Mouse (Mus musculus) Patski (cell line): ENCODE data around the gene Megf6. TPM values are rescaled to one million over a fixed set of nuclear protein-coding genes. Genes with fewer than 3 reads are reported as not detected.
A peak's percentile ranks its signal among the peaks of the same experiment; 100 is the strongest.

ENCODE experiments used
- ATAC-seq: fragments of 100-300 bp; one replicate; pipeline ENCODE4 v1.8.0; 2021
- CTCF ChIA-PET: fragments of 350-600 bp; sonication (Branson Sonifier 250); formaldehyde crosslinking; loops from one replicate; lab custom pipeline; 2022; ENCODE audit warnings: inconsistent platforms; lab: Charles Lee
- POLR2A ChIA-PET: fragments of 350-600 bp; sonication (Branson Sonifier 250); formaldehyde crosslinking; loops from one replicate; lab custom pipeline; 2022; ENCODE audit warnings: antibody characterized with exemption, inconsistent platforms; lab: Charles Lee
- DNase-seq: peaks from one replicate; pipeline ENCODE4 v3.0.0-alpha.2; 2011; ENCODE audit warnings: low read depth, low spot score
- H3K27me3 ChIP-seq: fragments of 371-371 bp; one replicate; pipeline ENCODE4 v1.5.1; 2021
- CTCF ChIP-seq: fragments of 100-300 bp; IDR thresholded peaks from one replicate; pipeline ENCODE4 v1.5.1; 2021
- in situ Hi-C: fragments of 300-500 bp; cut with MboI; formaldehyde crosslinking; loops from 3 replicates; pipeline ENCODE4 v1.11.1; 2018; ENCODE audit warnings: low pct_unique_long_range_greater_than_20kb, mixed read lengths
- polyA plus RNA-seq: library from polyadenylated mRNA; unstranded; gene quantifications from one replicate; pipeline ENCODE4 v1.2.3, GENCODE M21; 2021

Gene Megf6
- polyA plus RNA-seq, 1 experiment from 2014 or later, result 2.0 TPM

DNA sequence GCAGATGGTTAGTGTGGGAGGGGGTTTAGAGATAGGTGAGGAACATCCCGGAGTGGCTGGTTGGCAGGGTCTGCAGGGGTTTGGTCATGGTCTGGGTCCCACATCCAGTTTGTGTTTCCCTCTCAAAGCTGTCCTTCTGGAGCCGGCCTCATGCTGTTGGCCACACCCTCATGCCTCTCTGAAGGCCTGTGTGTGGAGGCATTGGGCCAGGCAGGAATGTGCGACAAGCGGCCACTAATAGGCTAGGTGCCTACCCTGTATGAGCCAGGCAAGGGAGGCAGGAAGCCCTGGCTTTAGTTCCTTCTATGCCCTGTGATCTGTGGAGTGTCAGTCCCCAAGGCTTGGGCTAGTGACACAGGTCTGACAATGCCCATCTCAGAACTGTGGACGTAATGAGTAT lies 14.5 kb downstream of the Megf6 start:
- DNase-seq (no peak), ATAC-seq (no peak)
- no peaks in the 10 kb centered on the region for H3K27me3 ChIP-seq
- POLR2A ChIA-PET, result no interaction called here
- no peak for TF ChIP-seq CTCF
- CTCF ChIA-PET, result interaction anchor here (1.2 kb wide), 1 partner anchor 17 kb away, joined by 5 read pairs; no protein-coding TSS in a partner anchor
- in situ Hi-C loops, result no loop called here

DNA sequence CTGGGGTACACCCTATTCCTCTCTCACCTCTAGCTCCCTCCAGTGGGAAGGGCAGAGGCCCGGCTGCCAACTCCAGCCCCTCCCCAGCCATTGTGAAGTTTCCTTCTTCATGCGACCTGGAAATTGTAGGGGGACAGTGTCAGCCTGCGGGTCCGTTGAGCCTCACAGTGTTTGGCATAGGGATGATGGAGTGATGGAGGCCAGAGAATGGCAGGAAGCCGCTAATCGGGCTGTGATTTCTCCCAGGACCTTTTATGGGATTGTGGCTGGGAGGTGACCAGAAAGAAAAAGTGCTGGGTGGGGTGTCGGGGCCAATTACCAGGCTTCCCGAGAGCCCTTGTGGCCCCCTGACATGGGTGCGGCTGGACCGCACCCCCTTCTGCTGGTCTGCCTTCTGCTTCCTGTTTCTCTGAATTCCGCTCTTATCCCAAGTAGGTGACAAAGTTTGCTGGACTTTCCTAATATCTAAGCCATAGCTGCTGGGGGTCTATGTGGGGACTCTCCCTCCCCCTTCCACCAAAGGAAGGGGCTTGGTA lies 15.5 kb downstream of the Megf6 start:
- ChIA-PET POLR2A (no interaction called here), CTCF (interaction anchor here (1.2 kb wide), 1 partner anchor 16 kb away, joined by 5 read pairs; no protein-coding TSS in a partner anchor)
- TF ChIP-seq CTCF, result no peak
- no peaks in the 10 kb centered on the region for H3K27me3 ChIP-seq
- in situ Hi-C loops, result no loop called here
- DNase-seq, result no peak
- ATAC-seq, result no peak

DNA sequence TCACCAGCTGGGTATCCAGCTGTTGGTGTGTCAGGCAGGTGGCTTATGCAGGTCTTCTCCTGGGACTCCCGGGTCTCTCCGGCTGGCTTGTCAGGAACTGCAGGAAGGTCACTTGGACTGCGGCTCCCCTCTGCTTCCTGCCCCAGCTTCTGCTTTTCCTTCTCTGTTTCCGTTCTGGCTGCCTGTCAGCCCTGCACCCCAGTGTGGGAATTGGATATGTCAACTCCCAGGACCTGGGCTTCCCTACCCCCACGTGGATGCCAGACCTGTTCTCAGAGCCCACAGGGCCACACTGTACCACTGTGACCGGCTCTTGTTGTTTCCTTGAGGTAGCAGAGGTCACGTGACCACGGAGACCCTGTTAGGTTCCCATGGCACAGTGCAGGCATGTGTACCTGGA lies 18.4 kb downstream of the Megf6 start:
- no peaks in the 10 kb centered on the region for H3K27me3 ChIP-seq
- ATAC-seq (no peak), DNase-seq (no peak)
- CTCF ChIA-PET, result no interaction called here
- in situ Hi-C loops, result no loop called here
- POLR2A ChIA-PET, result no interaction called here
- TF ChIP-seq CTCF, result no peak

DNA sequence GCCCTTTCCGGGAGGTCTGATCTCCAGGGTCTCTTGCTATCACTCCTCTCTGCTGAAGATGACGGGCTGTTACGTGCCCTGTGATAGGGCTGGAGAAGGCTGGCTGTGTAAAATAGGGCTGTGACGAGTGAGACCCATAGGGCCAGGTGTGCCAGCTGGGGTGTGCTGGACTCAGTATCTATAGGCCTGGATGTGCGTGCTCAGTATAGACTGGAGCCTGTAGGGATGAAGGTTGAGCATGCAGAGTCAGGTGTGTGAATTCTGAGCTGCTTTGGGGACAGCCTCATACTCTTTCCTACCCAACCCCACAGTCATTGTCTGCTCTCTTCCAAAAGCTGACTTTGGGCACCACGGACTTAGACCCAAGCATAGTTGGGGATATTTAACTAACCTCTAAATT lies 27.4 kb downstream of the Megf6 start:
- CTCF ChIA-PET, result no interaction called here
- DNase-seq, result no peak
- TF ChIP-seq CTCF, result no peak
- ATAC-seq, result no peak
- in situ Hi-C loops, result no loop called here
- no peaks in the 10 kb centered on the region for H3K27me3 ChIP-seq
- POLR2A ChIA-PET, result no interaction called here

DNA sequence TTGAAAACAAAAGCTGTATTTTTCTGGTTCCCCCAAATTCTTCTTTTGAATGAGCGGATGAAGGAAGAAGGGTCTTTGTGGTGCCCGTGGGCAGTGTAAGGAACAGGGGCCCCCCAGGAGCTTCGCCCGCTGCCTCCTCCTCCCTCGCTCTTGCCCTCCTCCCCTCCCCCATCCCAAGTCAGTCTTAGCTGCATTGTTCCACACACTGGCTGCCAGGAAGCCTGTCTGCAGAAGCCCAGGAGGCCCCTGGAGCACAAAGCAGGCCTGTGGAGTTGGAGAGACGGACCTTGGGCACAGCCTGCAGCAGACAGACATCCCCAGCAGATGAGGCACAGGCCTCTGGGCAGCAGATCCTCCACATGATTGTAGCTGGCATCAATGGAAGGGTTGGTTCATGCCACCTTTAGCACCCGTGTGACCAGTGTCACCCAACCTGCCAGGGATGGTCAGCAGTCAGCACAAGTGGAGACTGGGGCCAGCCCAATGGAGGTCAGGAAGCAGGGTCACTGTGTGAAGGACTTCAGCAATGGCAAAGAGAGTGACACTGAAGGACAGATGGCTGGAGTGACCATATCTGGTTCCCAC lies 27.9 kb downstream of the Megf6 start:
- no peak for DNase-seq
- in situ Hi-C loops, result no loop called here
- POLR2A ChIA-PET, result no interaction called here
- no peaks in the 10 kb centered on the region for H3K27me3 ChIP-seq
- no peak for TF ChIP-seq CTCF
- ATAC-seq, result no peak
- CTCF ChIA-PET, result no interaction called here

DNA sequence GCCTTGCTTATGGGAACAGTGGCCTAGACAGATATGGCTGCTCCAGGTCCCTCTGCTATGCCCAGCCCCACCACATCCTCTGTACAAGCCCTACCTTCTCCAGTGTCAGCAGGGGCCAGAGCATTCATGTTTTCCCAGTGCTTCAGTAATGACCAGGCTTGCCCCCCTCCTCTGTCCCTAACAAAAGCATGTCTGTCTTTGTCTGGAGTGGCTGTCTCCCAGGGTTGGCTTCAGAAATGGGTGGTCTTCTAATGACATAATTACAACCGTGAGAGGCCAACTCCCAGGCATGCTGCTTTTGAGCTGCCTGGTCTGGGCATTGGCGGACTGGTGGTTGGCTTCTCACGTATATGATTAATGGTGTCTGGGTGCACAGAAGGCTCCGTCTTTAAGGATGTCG lies 31.0 kb downstream of the Megf6 start:
- ChIA-PET CTCF (interaction anchor here (1.6 kb wide), 1 partner anchor 16 kb away, joined by 5 read pairs; no protein-coding TSS in a partner anchor), POLR2A (no interaction called here)
- no peak for TF ChIP-seq CTCF
- no peak for ATAC-seq
- no peak for DNase-seq
- in situ Hi-C loops, result no loop called here
- H3K27me3 ChIP-seq, result no peaks in the 10 kb centered on the region

DNA sequence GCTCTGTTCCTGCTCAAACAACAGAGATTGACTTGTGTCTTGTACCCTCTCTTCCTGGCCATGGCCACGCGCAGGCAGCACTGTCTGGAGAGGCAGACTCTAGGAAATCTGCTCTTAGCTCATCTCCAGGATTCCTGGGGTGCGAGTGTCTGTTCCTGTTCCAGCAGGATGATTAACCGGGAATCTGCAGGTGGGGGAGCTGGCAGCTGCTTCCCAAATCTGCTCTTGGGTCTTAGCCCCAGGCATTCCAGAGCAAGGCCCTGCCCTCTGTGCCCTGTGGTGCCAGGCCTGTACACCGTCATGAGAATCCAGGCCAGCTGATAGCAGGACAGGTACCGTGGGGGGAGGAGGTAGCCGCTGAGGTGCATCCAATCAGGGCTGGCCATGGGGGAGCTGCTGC lies 34.0 kb downstream of the Megf6 start:
- no peak for TF ChIP-seq CTCF
- peak; percentile 36 for ATAC-seq
- CTCF ChIA-PET, result interaction anchor here (1.1 to 3.6 kb wide), 2 partner anchors 37 to 43 kb away, joined by 3 to 22 read pairs; no protein-coding TSS in a partner anchor

DNA sequence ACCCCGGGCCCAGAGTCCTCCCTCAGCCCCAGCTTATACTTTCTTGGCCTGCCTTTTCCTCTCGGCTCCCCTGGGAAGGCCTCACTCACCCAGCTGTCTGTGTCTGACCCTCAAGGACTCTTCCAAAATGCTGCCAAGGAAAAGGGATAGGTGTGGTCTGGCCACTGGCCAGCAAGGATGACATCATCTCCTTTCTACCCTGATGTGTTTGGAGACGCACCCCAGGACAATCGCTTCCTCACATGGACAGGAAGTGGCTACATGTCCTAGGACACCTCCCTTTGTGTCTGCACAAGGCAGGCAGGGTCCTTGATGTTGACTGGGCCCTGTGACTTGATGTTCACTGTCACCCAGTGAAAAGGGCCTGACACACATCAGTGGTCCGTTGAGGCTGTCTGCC lies 34.9 kb downstream of the Megf6 start:
- ChIA-PET POLR2A (no interaction called here), CTCF (interaction anchor here (1.1 to 3.6 kb wide), 4 partner anchors 28 to 177 kb away, joined by 3 to 22 read pairs (median 4); no protein-coding TSS in a partner anchor)
- TF ChIP-seq CTCF, result no peak
- peak; percentile 6 for ATAC-seq
- no peak for DNase-seq
- no peaks in the 10 kb centered on the region for H3K27me3 ChIP-seq
- in situ Hi-C loops, result loop anchor here (5.0 kb wide), 2 partner anchors 38 to 67 kb away; no protein-coding TSS in a partner anchor

More for the DNA sequence above, 34.0 kb downstream of the Megf6 start:
- POLR2A ChIA-PET, result no interaction called here
- H3K27me3 ChIP-seq, result no peaks in the 10 kb centered on the region
- in situ Hi-C loops, result no loop called here
- DNase-seq, result no peak

DNA sequence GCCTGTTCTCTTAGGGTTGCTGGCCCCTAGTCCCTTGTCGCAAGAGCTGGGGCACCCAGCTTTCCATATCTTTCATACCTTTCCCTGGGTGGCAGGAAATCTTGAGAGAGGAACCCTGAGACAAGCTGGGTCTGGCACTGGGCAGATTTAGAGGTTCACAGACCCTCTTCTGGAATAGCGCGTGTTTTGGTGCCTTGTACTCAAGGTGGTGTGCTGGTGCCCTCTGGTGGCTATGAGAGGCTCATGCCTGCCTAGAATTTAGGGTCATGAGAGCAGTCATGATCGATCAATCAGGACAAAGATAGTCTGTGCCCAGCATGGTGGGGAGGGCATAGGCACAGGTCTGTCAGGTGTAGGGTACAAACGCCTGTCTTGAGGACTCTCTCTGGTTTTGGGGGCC lies 36.7 kb downstream of the Megf6 start:
- no peaks in the 10 kb centered on the region for H3K27me3 ChIP-seq
- ATAC-seq (no peak), DNase-seq (no peak)
- POLR2A ChIA-PET, result interaction anchor here (0.7 kb wide), 1 partner anchor 94 kb away, joined by 3 read pairs; the partner anchor contains the start of gene Arhgef16
- CTCF ChIA-PET, result interaction anchor here (0.6 to 3.8 kb wide), 10 partner anchors 11 to 64 kb away, joined by 3 to 22 read pairs (median 4); no protein-coding TSS in a partner anchor
- in situ Hi-C loops, result loop anchor here (5.0 kb wide), 2 partner anchors 40 to 65 kb away; no protein-coding TSS in a partner anchor
- TF ChIP-seq CTCF, result no peak

DNA sequence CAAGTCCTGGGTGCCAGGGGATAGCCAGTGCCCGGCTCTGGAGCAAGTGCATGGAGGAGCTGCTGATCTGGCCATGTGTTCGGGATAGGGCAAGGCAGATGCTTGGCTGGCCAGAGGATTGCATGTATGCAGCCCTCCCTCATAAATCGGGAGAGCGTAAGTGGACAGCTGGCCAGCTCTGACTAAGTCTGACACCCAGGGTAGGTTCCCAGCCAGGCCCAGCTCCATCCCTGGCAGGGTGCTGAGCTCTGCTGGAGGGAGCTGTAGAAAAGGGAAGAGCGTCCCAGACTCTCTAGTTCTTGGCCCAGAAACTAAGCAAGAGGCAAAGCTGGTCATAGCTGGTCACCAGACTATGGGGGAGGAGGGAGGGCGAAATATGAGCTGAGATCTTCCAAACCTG lies 38.5 kb downstream of the Megf6 start:
- DNase-seq (no peak), ATAC-seq (peak; percentile 23)
- in situ Hi-C loops, result loop anchor here (5.0 kb wide), 2 partner anchors 42 to 63 kb away; no protein-coding TSS in a partner anchor
- no peak for TF ChIP-seq CTCF
- POLR2A ChIA-PET, result no interaction called here
- no peaks in the 10 kb centered on the region for H3K27me3 ChIP-seq
- CTCF ChIA-PET, result interaction anchor here (1.0 to 3.8 kb wide), 2 partner anchors 32 to 45 kb away, joined by 3 to 16 read pairs; no protein-coding TSS in a partner anchor

DNA sequence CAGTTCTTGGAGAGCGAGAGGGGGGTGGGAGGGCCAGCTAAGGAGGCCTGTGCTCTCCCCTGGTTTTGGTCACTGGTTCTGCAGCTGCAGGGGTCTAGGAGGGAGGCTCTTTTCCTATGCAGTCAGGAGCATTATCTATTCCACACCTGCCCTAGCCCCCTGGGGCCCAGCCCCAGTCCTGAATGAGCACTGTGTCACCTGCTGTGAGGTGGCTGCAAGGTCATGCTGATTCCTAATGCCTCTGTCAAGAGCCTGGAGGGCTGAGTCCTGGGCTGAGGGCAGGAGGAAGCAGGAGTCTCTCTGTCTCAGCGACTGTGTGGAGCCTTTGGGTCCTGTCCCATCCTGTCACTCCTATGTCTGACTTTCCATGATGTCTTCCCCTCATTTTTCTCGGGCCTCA lies 39.3 kb downstream of the Megf6 start:
- DNase-seq, result no peak
- CTCF ChIA-PET, result interaction anchor here (1.0 to 3.8 kb wide), 2 partner anchors 32 to 46 kb away, joined by 3 to 16 read pairs; no protein-coding TSS in a partner anchor
- POLR2A ChIA-PET, result no interaction called here
- ATAC-seq, result no peak
- in situ Hi-C loops, result loop anchor here (5.0 kb wide), 2 partner anchors 43 to 62 kb away; no protein-coding TSS in a partner anchor
- no peaks in the 10 kb centered on the region for H3K27me3 ChIP-seq
- TF ChIP-seq CTCF, result no peak
